Mouse (Mus musculus): ENCODE measurements around the gene Chordc1. TPM values are rescaled to one million over a fixed set of nuclear protein-coding genes. Genes with fewer than 3 reads are reported as not detected.
A peak's percentile ranks its signal among the peaks of the same experiment; 100 is the strongest.
"Not testable (repeated sequence)": the region's sequence is repeated elsewhere in the genome, so short reads cannot be mapped to it uniquely, and the experiment has no call there.

The Chordc1 gene
- total RNA-seq (2021): 10 to 100 TPM; 46.6 to 50.5 TPM
- long read RNA-seq, experiment 1, full-length matches to known transcripts: 83 of 99 reads
- long read RNA-seq, experiment 1, partial matches to known transcripts: 4 of 99 reads
- long read RNA-seq, experiment 1, other reads (novel, unspliced or antisense): 12 of 99 reads
- long read RNA-seq, experiment 2, full-length matches to known transcripts: 90 of 96 reads
- long read RNA-seq, experiment 2, partial matches to known transcripts: 1 of 96 reads
- long read RNA-seq, experiment 2, other reads (novel, unspliced or antisense): 5 of 96 reads

DNA sequence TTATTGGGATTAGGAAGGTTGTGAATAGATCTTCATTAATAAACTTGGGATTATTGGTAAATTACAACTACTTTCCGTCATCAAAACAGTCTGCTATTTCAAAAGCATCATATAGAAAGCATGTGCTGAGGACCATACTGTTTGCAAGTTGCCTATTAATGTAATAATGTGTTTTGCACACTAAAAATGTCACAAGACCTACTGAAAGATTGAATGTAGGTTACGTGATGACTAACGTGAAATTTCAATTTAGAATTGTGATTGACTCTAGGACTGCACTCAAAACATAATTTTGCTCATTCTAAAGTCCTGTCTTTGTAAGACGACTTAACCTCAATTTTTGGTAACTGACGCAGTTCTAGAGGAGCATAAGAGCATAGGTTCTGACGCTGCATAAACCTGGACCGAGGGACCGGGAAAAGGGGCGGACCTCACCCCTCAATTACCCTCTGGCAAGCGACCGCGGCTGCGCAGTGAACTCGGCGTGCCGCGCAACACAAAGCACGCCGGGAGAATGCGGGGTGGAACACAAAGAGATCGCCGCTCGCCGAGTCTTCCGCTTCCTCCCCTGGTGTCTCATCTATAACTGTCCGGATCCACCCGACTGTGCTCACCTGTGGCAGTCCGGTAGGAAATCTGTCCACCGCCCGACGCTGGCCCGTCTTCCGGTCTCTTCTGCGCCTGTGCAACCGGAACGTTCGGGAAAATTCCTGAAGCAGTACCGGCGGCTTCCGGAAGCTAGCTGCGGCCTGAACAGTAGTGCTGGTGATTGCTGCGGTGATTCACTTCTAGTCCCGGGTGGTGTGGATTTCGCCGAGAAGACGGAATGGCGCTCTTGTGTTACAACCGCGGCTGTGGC lies at the start of gene Chordc1:
Gene Chordc1, plus strand, starts transcription at position 555 of the 859 bp plus-strand sequence.
- DNase-seq: peak; percentile 91 to 92
- intact Hi-C loops (cut with DNase I): no loop called here

DNA sequence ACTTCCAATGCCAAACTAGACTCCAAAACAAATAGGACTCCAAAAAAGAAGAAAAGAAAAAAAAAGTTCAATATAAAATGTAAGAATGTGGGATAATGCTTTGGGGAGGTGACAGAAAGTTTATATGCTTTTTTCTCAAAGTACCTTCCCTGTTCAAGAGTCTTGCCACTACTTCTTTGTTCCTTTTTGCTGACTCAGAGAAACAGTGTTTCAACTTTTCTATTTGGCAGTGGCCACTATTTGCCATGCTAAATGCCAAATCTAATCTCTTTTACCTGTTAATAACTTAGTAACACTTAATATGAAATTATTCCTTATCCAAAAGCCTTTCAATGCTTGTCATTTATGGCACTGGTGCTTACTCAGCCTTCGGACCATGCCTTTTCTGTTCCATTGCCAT lies 16.0 kb upstream of the Chordc1 start:
- DNase-seq: no peak
- intact Hi-C loops (cut with DNase I): no loop called here

DNA sequence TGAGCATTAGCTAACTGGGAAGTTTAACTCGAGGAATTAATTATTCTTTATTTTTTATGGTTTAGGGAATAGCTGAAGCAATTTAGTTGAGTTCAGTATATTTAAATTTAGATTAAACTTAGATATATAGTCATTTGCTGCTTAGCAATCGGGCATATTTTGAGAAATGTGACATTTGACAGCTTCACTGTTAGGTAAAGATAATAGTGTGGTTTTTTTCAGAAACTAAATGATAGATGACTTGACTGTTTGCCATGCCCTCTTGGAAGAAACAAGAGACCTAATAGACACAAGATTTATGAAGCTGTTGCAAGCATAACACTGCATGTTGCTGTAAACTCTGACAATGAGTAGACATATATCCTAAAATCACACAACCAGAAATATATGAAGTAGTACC lies 15.1 kb upstream of the Chordc1 start:
- DNase-seq: no peak
- intact Hi-C loops (cut with DNase I): no loop called here

DNA sequence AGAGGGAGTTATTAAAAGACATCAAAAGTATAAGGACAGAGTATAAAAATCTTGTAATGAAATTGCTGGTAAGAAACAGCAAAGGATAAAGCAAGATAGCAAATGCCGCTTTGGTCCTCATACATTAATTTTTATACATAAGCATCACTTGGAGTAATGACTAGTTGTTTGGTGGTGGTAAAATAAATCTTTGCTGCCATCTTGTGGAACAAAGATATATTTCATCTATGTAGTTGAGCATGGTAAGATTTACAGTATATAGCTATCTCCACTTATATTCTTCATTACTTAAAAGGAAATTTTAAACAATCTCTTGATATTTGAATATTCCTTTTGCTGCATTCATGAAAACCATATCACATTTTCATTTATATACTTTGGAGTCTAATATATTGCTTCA lies 14.4 kb upstream of the Chordc1 start:
- intact Hi-C loops (cut with DNase I): no loop called here
- DNase-seq: no peak

DNA sequence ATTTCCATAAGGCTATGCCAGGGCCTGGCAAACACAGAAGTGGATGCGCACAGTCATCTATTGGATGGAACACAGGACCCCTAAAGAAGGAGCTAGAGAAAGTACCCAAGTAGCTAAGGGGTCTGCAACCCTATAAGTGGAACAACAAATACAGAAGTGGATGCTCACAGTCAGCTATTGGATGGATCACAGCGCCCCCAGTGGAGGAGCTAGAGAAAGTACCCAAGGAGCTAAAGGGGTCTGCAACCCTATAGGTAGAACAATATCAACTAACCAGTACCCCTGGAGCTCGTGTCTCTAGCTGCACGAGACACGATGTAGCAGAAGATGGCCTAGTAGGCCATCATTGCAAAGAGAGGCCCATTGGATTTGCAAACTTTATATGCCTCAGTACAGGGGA lies 13.2 kb upstream of the Chordc1 start:
- intact Hi-C loops (cut with DNase I); DNase-seq: not testable (repeated sequence)

DNA sequence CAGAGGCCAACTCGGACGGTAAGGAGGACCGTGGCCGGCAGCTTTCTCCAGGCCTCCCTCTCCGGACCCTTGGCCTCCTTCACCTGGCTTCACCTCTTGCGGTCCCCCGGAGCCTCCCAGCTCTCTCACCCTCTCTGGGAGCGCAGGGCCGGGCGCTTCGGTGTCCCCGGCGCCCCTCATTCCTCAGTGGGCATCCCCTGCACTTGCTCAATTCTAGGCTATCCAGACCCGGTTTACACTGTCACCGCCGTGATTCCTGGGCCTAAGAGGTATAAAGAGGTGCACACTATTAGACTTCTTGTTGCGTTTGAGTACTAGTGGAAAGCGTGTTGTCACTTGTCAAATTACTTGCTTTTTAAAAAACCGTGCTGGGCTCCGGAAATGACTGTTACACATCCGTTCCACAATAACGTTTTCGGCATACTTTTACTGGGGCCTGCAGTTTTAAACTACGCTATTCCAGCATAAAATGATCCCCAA lies 558 bp downstream of the Chordc1 start:
- no peak for DNase-seq
- intact Hi-C loops (cut with DNase I): no loop called here

DNA sequence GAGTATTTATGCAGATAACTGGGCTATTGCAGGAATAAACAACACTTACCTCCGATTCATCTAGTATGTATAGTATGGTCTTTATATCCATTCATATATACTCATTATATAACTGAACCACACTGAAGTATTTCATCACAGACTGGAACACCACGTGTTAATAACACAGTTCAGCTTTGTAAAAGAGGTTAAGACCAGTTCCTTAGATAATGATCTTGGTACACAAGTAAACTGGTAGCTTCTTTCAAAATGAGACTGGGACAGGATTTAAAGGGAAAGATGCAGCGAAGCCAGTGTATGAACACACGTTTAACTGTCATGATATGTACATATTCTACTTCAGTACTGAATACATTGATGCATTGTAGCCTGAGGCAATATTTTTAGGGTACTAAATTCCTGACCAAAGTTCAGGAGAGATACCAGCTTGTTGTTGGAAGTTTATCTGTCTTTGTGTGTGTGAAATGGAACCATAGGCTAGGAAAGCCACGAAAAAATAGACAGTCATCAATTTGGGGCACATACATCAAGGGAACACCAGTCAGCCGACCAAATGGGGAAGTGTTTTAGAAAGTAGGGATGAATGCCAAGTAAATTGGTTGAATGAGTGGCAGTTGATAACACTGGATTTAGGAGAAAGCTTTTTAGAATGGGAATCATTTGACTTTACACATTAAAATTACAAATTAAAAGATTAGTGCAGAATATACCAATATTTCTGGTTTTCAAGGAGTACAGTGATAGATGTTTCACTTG lies 1.3 kb downstream of the Chordc1 start:
- DNase-seq: no peak
- intact Hi-C loops (cut with DNase I): no loop called here

DNA sequence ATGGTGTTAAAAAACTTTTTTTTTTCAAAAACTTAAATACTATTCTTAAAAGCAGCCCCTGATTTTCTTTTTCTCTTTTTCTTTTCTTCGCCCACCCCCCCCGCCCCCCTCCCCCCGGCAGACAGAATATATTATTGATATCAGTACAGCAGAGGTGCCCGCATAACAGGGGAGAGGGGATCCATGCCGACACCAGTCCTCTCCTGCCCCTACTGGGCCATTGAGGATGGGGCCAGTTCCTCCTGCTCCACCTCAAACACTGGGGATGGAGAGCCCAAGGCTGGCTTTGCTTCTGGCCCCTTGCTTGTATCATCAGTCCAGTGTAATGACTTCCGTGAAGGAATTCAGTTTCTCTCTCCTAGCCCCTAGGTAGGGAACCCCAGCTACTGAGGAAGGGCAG lies 6.4 kb downstream of the Chordc1 start:
- no peak for DNase-seq
- intact Hi-C loops (cut with DNase I): no loop called here

DNA sequence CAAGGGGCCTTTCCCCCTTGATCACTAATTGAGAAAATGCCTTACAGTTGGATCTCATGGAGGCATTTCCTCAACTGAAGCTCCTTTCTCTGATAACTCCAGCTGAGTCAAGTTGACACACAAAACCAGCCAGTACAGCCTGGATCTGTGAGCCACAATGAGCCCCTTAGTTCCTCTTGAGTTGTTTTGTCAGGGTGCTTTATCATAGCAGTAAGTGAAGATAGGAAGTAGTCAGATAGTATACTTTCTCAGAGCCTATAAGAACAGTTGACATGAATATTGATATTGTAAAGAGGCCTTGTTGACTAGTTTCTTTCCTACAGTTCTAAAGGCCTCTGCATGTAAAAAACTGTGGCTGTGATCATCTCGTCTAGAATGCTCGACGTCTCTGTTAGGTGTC lies 28.1 kb downstream of the Chordc1 start:
- DNase-seq: no peak
- intact Hi-C loops (cut with DNase I): no loop called here

Other genes starting within 250 kb of the Chordc1 start
- 1 to 10 TPM; 3.7 TPM for gene Naalad2, start 110.9 kb downstream of the Chordc1 start, total RNA-seq (2021)
- not detected for gene Ubtfl1, start 112.3 kb downstream of the Chordc1 start, total RNA-seq (2021)
- not detected for gene Mbd3l2, start 138.5 kb downstream of the Chordc1 start, total RNA-seq (2021)
- gene Zfp558, start 186.1 kb downstream of the Chordc1 start, total RNA-seq (2021): 1 to 10 TPM in 1 of 2 experiments, under 1 TPM in 1; 0.82 to 1.2 TPM
- not detected for gene Mbd3l1, start 186.2 kb downstream of the Chordc1 start, total RNA-seq (2021)

All from gastrocnemius, postnatal 36 days (tissue).